Mouse (Mus musculus) CD8-positive naive resting alpha-beta T cell, adult 2 months (primary cell): ENCODE results near the gene Pdzrn3.
A peak's percentile ranks its signal among the peaks of the same experiment; 100 is the strongest.

Experiments
- DNase-seq, 2 experiments: peaks; one replicate each; pipeline ENCODE4 v3.0.0; 2022; ENCODE audit warnings: low read depth in 2 of 2, low spot score in 2 of 2

Gene Pdzrn3

GRCm38 (mm10) chr6:101293036-101293572 is 84.6 kb downstream of the Pdzrn3 start:
- DNase-seq = no peak

GRCm38 (mm10) chr6:101291944-101292343 is 85.8 kb downstream of the Pdzrn3 start:
- no peak for DNase-seq

- DNase-seq = peak; percentile 42 to 56
These were observed 87.5 kb downstream of the Pdzrn3 start for GRCm38 (mm10) chr6:101290160-101290559.

GRCm38 (mm10) chr6:101289428-101289827 is 88.3 kb downstream of the Pdzrn3 start:
- DNase-seq = no peak

GRCm38 (mm10) chr6:101287566-101288173 is 90.0 kb downstream of the Pdzrn3 start:
- DNase-seq = no peak

GRCm38 (mm10) chr6:101287077-101287476 is 90.6 kb downstream of the Pdzrn3 start:
- DNase-seq = no peak

- no peak for DNase-seq
These were observed 93.2 kb downstream of the Pdzrn3 start for GRCm38 (mm10) chr6:101284368-101284955.

GRCm38 (mm10) chr6:101283891-101284290 is 93.8 kb downstream of the Pdzrn3 start:
- no peak for DNase-seq

- DNase-seq = no peak
These were observed 96.1 kb downstream of the Pdzrn3 start for GRCm38 (mm10) chr6:101281644-101282043.

- no peak for DNase-seq
These were observed 96.9 kb downstream of the Pdzrn3 start for GRCm38 (mm10) chr6:101280811-101281218.

- DNase-seq = no peak
These were observed 99.3 kb downstream of the Pdzrn3 start for GRCm38 (mm10) chr6:101278286-101278932.

GRCm38 (mm10) chr6:101276261-101276660 is 101.4 kb downstream of the Pdzrn3 start:
- DNase-seq = no peak

- no peak for DNase-seq
These were observed 101.9 kb downstream of the Pdzrn3 start for GRCm38 (mm10) chr6:101275806-101276205.

GRCm38 (mm10) chr6:101274846-101275245 is 102.9 kb downstream of the Pdzrn3 start:
- no peak for DNase-seq

- DNase-seq = no peak
These were observed 105.4 kb downstream of the Pdzrn3 start for GRCm38 (mm10) chr6:101272256-101272655.

GRCm38 (mm10) chr6:101271378-101272135 is 106.1 kb downstream of the Pdzrn3 start:
- DNase-seq = no peak

- no peak for DNase-seq
These were observed 107.4 kb downstream of the Pdzrn3 start for GRCm38 (mm10) chr6:101270095-101270826.

GRCm38 (mm10) chr6:101269335-101270094 is 108.2 kb downstream of the Pdzrn3 start:
- no peak for DNase-seq

GRCm38 (mm10) chr6:101268266-101268665 is 109.4 kb downstream of the Pdzrn3 start:
- DNase-seq = no peak

GRCm38 (mm10) chr6:101266787-101267186 is 110.9 kb downstream of the Pdzrn3 start:
- peak; percentile 58 to 72 for DNase-seq
